Mouse (Mus musculus) embryo, embryonic 11 days (tissue): Measurements from ENCODE around the gene Mien1.

Source experiments
- DNase-seq: peaks from one replicate; pipeline ENCODE4 v3.0.0-alpha.2; 2015

Mien1 gene

GRCm38 (mm10) chr11:98418939-98419547 lies 19.7 kb downstream of the Mien1 start:
- no peak for DNase-seq

- no peak for DNase-seq
Observed at GRCm38 (mm10) chr11:98418273-98418672, 20.5 kb downstream of the Mien1 start.

GRCm38 (mm10) chr11:98417074-98417473 lies 21.7 kb downstream of the Mien1 start:
- DNase-seq, result no peak

- no peak for DNase-seq
Observed at GRCm38 (mm10) chr11:98414162-98414561, 24.6 kb downstream of the Mien1 start.

GRCm38 (mm10) chr11:98413731-98414130 lies 25.1 kb downstream of the Mien1 start:
- DNase-seq, result no peak

- peak; percentile 72 for DNase-seq
Observed at GRCm38 (mm10) chr11:98412797-98413301, 25.9 kb downstream of the Mien1 start.

- peak; percentile 91 for DNase-seq
Observed at GRCm38 (mm10) chr11:98412273-98412796, 26.5 kb downstream of the Mien1 start, which contains the start of gene Erbb2. TSS of gene Erbb2 (plus strand) at chr11:98412470.

GRCm38 (mm10) chr11:98409341-98409822 lies 29.4 kb downstream of the Mien1 start:
- DNase-seq, result peak; percentile 73

GRCm38 (mm10) chr11:98408872-98409271 lies 29.9 kb downstream of the Mien1 start:
- no peak for DNase-seq

GRCm38 (mm10) chr11:98406621-98407020 lies 32.2 kb downstream of the Mien1 start:
- no peak for DNase-seq

- DNase-seq, result no peak
Observed at GRCm38 (mm10) chr11:98400816-98401215, 38.0 kb downstream of the Mien1 start.

- DNase-seq, result peak; percentile 94
Observed at GRCm38 (mm10) chr11:98400161-98400726, 38.5 kb downstream of the Mien1 start, which contains the start of gene Pgap3. TSS of gene Pgap3 (minus strand) at chr11:98400490.

GRCm38 (mm10) chr11:98397946-98398345 lies 40.8 kb downstream of the Mien1 start:
- no peak for DNase-seq

- DNase-seq, result no peak
Observed at GRCm38 (mm10) chr11:98395041-98395440, 43.8 kb downstream of the Mien1 start.

GRCm38 (mm10) chr11:98394301-98394700 lies 44.5 kb downstream of the Mien1 start:
- DNase-seq, result no peak

- no peak for DNase-seq
Observed at GRCm38 (mm10) chr11:98393317-98393716, 45.5 kb downstream of the Mien1 start.

GRCm38 (mm10) chr11:98392645-98393044 lies 46.1 kb downstream of the Mien1 start:
- no peak for DNase-seq

- DNase-seq, result no peak
Observed at GRCm38 (mm10) chr11:98392034-98392433, 46.8 kb downstream of the Mien1 start.

- no peak for DNase-seq
Observed at GRCm38 (mm10) chr11:98390141-98390540, 48.6 kb downstream of the Mien1 start.

GRCm38 (mm10) chr11:98389221-98389780 lies 49.5 kb downstream of the Mien1 start:
- DNase-seq, result peak; percentile 78

GRCm38 (mm10) chr11:98388282-98388681 lies 50.5 kb downstream of the Mien1 start:
- DNase-seq, result no peak
